Mouse (Mus musculus) embryonic facial prominence, embryonic 11.5 days (tissue): ENCODE measurements at regions not wholly inside any gene's neighbourhood (a gene's known extent, or its start where the extent isn't known, plus 50 kb on each side); places are given as distances from the start of the nearest gene placed in this dataset.

Experiments
- ATAC-seq: fragments of 200-750 bp; cut with Nextera tagmentation; replicated peaks from 2 replicates; pipeline ENCODE4 v1.8.0; 2017; ENCODE audit warnings: low read depth; ENCODE audit not compliant: insufficient number of reproducible peaks, low FRiP score, low TSS enrichment
- DNase-seq: peaks from one replicate; pipeline ENCODE4 v3.0.0-alpha.2; 2015; ENCODE audit warnings: low spot score
- H3K27ac ChIP-seq: fragments of 300-500 bp; sonication (generic); replicated peaks from 2 replicates; pipeline ENCODE4 v1.5.1; 2014; ENCODE audit warnings: mild to moderate bottlenecking, low read depth, low read length, control low read depth
- H3K27me3 ChIP-seq: fragments of 300-500 bp; sonication (generic); 2 replicates; pipeline ENCODE4 v1.6.1; 2014; ENCODE audit warnings: mild to moderate bottlenecking, low read length, moderate library complexity, mixed read lengths; ENCODE audit not compliant: control insufficient read depth, insufficient read depth
- H3K36me3 ChIP-seq: fragments of 300-500 bp; sonication (generic); replicated peaks from 2 replicates; pipeline ENCODE4 v1.6.1; 2014; ENCODE audit warnings: low read depth, mild to moderate bottlenecking, low read length, moderate library complexity, mixed read lengths; ENCODE audit not compliant: control insufficient read depth, insufficient read depth
- H3K4me1 ChIP-seq: fragments of 300-500 bp; sonication (generic); 2 replicates; pipeline ENCODE4 v1.6.1; 2014; ENCODE audit warnings: low read length, mixed read lengths; ENCODE audit not compliant: control insufficient read depth, insufficient read depth
- H3K4me2 ChIP-seq: fragments of 300-500 bp; sonication (generic); 2 replicates; pipeline ENCODE4 v1.6.1; 2014; ENCODE audit warnings: low read depth, mild to moderate bottlenecking, control low read depth, low read length, moderate library complexity
- H3K4me3 ChIP-seq: fragments of 300-500 bp; sonication (generic); 2 replicates; pipeline ENCODE4 v1.5.1; 2014; ENCODE audit warnings: low read depth, low read length, control low read depth
- H3K9ac ChIP-seq: fragments of 300-500 bp; sonication (generic); replicated peaks from 2 replicates; pipeline ENCODE4 v1.6.1; 2014; ENCODE audit warnings: mild to moderate bottlenecking, control low read depth, low read length
- H3K9me3 ChIP-seq: fragments of 300-500 bp; sonication (generic); replicated peaks from 2 replicates; pipeline ENCODE4 v1.6.1; 2016; ENCODE audit warnings: mild to moderate bottlenecking, low read length, inconsistent platforms, mixed read lengths; ENCODE audit not compliant: control insufficient read depth
- WGBS: fragments of 180-500 bp; shearing (Covaris S2); extraction: QIAGEN DNeasy Blood & Tissue Kit; methylation state at CpG from one replicate; pipeline ENCODE4 v1.1.7; 2014; 5-methylcytosine and 5-hydroxymethylcytosine counted together

- Histone ChIP-seq H3K4me2 (no peak overlapping the region), H3K4me1 (no peaks in the 10 kb centered on the region), H3K36me3 (no peaks in the 10 kb centered on the region), H3K27me3 (no peaks in the 10 kb centered on the region), H3K27ac (no peak overlapping the region), H3K9me3 (no peaks in the 10 kb centered on the region), H3K9ac (no peak overlapping the region), H3K4me3 (no peak overlapping the region)
- ATAC-seq (no peak), DNase-seq (peak; percentile 7)
- 47% methylated on average over 4 of the region's 4 CpGs for WGBS
Observed at GRCm38 (mm10) chr19:60363988-60364599, 104.0 kb downstream of the Prlhr start.

GRCm38 (mm10) chr19:60344911-60345310 lies 118.4 kb upstream of the Fam204a start:
- Histone ChIP-seq H3K27me3 (no peaks in the 10 kb centered on the region), H3K9me3 (no peaks in the 10 kb centered on the region), H3K27ac (no peak overlapping the region), H3K9ac (no peak overlapping the region), H3K36me3 (no peaks in the 10 kb centered on the region), H3K4me2 (no peak overlapping the region), H3K4me1 (no peaks in the 10 kb centered on the region), H3K4me3 (no peak overlapping the region)
- WGBS: 93% methylated on average over 12 of the region's 12 CpGs
- no peak for ATAC-seq
- no peak for DNase-seq

GRCm38 (mm10) chr19:60341485-60341884 lies 115.0 kb upstream of the Fam204a start:
- H3K9me3 ChIP-seq: no peaks in the 10 kb centered on the region
- no peaks in the 10 kb centered on the region for H3K27me3 ChIP-seq
- ATAC-seq: no peak
- DNase-seq: peak; percentile 89
- H3K4me2 ChIP-seq: no peak overlapping the region
- no peaks in the 10 kb centered on the region for H3K4me1 ChIP-seq
- 14% methylated on average over 3 of the region's 3 CpGs for WGBS
- no peaks in the 10 kb centered on the region for H3K36me3 ChIP-seq
- H3K27ac ChIP-seq: no peak overlapping the region
- no peak overlapping the region for H3K9ac ChIP-seq
- no peak overlapping the region for H3K4me3 ChIP-seq

- DNase-seq: peak; percentile 30
- no peak for ATAC-seq
- 89% methylated on average over 6 of the region's 6 CpGs for WGBS
Observed at GRCm38 (mm10) chr19:60340234-60340633, 113.7 kb upstream of the Fam204a start.

GRCm38 (mm10) chr19:60334521-60334920 lies 108.0 kb upstream of the Fam204a start:
- ATAC-seq (no peak), DNase-seq (no peak)
- no peaks in the 10 kb centered on the region for H3K9me3 ChIP-seq

More at GRCm38 (mm10) chr19:60340234-60340633, 113.7 kb upstream of the Fam204a start:
- Histone ChIP-seq H3K4me2 (no peak overlapping the region), H3K4me3 (no peak overlapping the region), H3K36me3 (no peaks in the 10 kb centered on the region), H3K27ac (no peak overlapping the region), H3K27me3 (no peaks in the 10 kb centered on the region), H3K4me1 (no peaks in the 10 kb centered on the region), H3K9me3 (no peaks in the 10 kb centered on the region), H3K9ac (no peak overlapping the region)

GRCm38 (mm10) chr19:60328295-60328694 lies 101.8 kb upstream of the Fam204a start:
- H3K9ac ChIP-seq: no peak overlapping the region
- H3K4me1 ChIP-seq: no peaks in the 10 kb centered on the region
- no peak overlapping the region for H3K4me3 ChIP-seq
- H3K27ac ChIP-seq: no peak overlapping the region
- H3K4me2 ChIP-seq: no peak overlapping the region
- ATAC-seq: no peak
- no peaks in the 10 kb centered on the region for H3K9me3 ChIP-seq
- DNase-seq: peak; percentile 6
- H3K36me3 ChIP-seq: no peaks in the 10 kb centered on the region
- no peaks in the 10 kb centered on the region for H3K27me3 ChIP-seq
- WGBS: 56% methylated on average over 3 of the region's 3 CpGs

More at GRCm38 (mm10) chr19:60334521-60334920, 108.0 kb upstream of the Fam204a start:
- Histone ChIP-seq H3K4me2 (no peak overlapping the region), H3K9ac (no peak overlapping the region), H3K36me3 (no peaks in the 10 kb centered on the region), H3K4me1 (no peaks in the 10 kb centered on the region), H3K4me3 (no peak overlapping the region), H3K27ac (no peak overlapping the region), H3K27me3 (no peaks in the 10 kb centered on the region)
- 61% methylated on average over 7 of the region's 7 CpGs for WGBS

GRCm38 (mm10) chr19:60325612-60326011 lies 99.1 kb upstream of the Fam204a start:
- DNase-seq (no peak), ATAC-seq (no peak)
- H3K36me3 ChIP-seq: no peaks in the 10 kb centered on the region
- H3K4me2 ChIP-seq: no peak overlapping the region
- no peaks in the 10 kb centered on the region for H3K4me1 ChIP-seq
- H3K9me3 ChIP-seq: no peaks in the 10 kb centered on the region
- no peak overlapping the region for H3K27ac ChIP-seq
- no peak overlapping the region for H3K9ac ChIP-seq
- no peaks in the 10 kb centered on the region for H3K27me3 ChIP-seq
- no peak overlapping the region for H3K4me3 ChIP-seq

- no peaks in the 10 kb centered on the region for H3K36me3 ChIP-seq
- no peaks in the 10 kb centered on the region for H3K9me3 ChIP-seq
- no peak overlapping the region for H3K4me2 ChIP-seq
- no peak overlapping the region for H3K4me3 ChIP-seq
- WGBS: 59% methylated on average over 5 of the region's 5 CpGs
- ATAC-seq: no peak
- no peak overlapping the region for H3K27ac ChIP-seq
- DNase-seq: no peak
- no peaks in the 10 kb centered on the region for H3K4me1 ChIP-seq
- no peak overlapping the region for H3K9ac ChIP-seq
- H3K27me3 ChIP-seq: no peaks in the 10 kb centered on the region
Observed at GRCm38 (mm10) chr19:60325112-60325511, 98.6 kb upstream of the Fam204a start.
